Mouse (Mus musculus): ENCODE results near the gene Focad. TPM values are rescaled to one million over a fixed set of nuclear protein-coding genes. Genes with fewer than 3 reads are reported as not detected.

Gene Focad
- polyA plus RNA-seq, 1 experiment from 2014 or later = 18.0 TPM

GRCm38 (mm10) chr4:88438990-88439329, 344.5 kb downstream of the Focad start:
- H3K27ac ChIP-seq (replicated peaks; ENCODE audit: low read depth, low read length) = no peak overlapping the region; the same call in 1 of the 2 replicates

DNA sequence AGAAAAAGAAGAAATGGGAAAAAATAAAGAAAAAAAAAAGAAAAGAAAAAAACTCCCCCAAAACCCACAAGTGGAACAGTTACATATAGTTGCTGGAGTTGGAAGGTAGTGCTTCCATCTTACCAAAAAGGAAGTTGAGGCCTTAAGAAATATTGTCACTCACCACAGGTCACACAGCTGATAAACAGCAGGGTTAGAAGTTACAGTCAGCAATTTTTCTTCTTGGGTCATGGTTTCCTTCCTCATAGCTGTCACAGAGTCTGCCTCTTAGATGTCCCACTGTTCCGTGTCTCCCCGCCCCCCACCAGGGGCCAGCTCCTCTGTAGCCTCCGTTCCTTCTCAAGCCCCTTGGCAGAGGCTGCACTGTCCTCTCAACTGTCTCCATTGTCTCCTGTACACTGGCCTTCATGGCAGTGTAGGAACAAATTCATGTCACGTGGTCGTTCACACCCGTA, 345.3 kb downstream of the Focad start:
- no peak overlapping the region for H3K4me3 ChIP-seq (ENCODE audit: low read depth, low read length)
- H3K9me3 ChIP-seq (replicated peaks; ENCODE audit: control insufficient read depth, low read length) = no peaks in the 10 kb centered on the region
- H3K4me2 ChIP-seq (ENCODE audit: low read depth, low read length) = no peak overlapping the region
- no peaks in the 10 kb centered on the region; the same call in 1 of the 2 replicates for H3K4me1 ChIP-seq (ENCODE audit: control insufficient read depth, insufficient read depth, low read length)
- H3K27ac ChIP-seq (replicated peaks; ENCODE audit: low read depth, low read length) = no peak overlapping the region
- H3K36me3 ChIP-seq (replicated peaks; ENCODE audit: control insufficient read depth, insufficient read depth, low read depth, low read length) = no peaks in the 10 kb centered on the region
- DNase-seq (ENCODE audit: low spot score) (no peak), ATAC-seq (replicated peaks; ENCODE audit: insufficient number of reproducible peaks, low FRiP score, low TSS enrichment, low read depth) (no peak)
- no peaks in the 10 kb centered on the region for H3K27me3 ChIP-seq (ENCODE audit: control insufficient read depth, insufficient read depth, low read length)
- H3K9ac ChIP-seq (replicated peaks; ENCODE audit: low read length) = no peak overlapping the region
- WGBS = 78% methylated on average over 6 of the region's 6 CpGs

More at GRCm38 (mm10) chr4:88438990-88439329, 344.5 kb downstream of the Focad start:
- Histone ChIP-seq H3K36me3 (replicated peaks; ENCODE audit: control insufficient read depth, insufficient read depth, low read depth, low read length) (no peaks in the 10 kb centered on the region), H3K4me2 (ENCODE audit: low read depth, low read length) (peak overlapping the region; percentile 81), H3K4me3 (ENCODE audit: low read depth, low read length) (peak overlapping the region; percentile 38), H3K27me3 (ENCODE audit: control insufficient read depth, insufficient read depth, low read length) (no peaks in the 10 kb centered on the region), H3K4me1 (ENCODE audit: control insufficient read depth, insufficient read depth, low read length) (no peaks in the 10 kb centered on the region; the same call in 1 of the 2 replicates), H3K9me3 (replicated peaks; ENCODE audit: control insufficient read depth, low read length) (no peaks in the 10 kb centered on the region), H3K9ac (replicated peaks; ENCODE audit: low read length) (no peak overlapping the region)
- WGBS = 14% methylated on average over 4 of the region's 4 CpGs
- ATAC-seq (replicated peaks; ENCODE audit: insufficient number of reproducible peaks, low FRiP score, low TSS enrichment, low read depth) = no peak
- DNase-seq (ENCODE audit: low spot score) = no peak

DNA sequence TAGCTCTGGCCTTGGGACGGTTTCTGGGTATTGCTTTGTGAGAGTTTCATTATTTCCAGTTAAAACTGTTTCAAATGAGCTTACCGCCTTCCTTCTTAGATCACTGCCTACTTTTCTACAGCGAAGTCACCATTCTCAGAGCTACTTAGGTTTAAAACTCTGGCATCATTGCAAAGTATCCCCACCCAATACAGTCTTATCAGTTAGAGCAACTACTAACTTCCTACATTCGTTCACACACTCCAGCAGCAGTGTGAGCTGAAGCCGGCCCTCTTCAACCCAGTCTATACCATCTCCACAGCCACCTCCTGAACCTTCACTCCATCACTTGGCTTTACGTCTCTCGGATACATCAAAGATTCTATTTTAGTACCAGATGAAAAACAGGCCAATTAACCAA, 346.4 kb downstream of the Focad start:
- Histone ChIP-seq H3K4me3 (ENCODE audit: low read depth, low read length) (no peak overlapping the region), H3K9me3 (replicated peaks; ENCODE audit: control insufficient read depth, low read length) (no peaks in the 10 kb centered on the region), H3K4me2 (ENCODE audit: low read depth, low read length) (no peak overlapping the region), H3K27ac (replicated peaks; ENCODE audit: low read depth, low read length) (no peak overlapping the region), H3K9ac (replicated peaks; ENCODE audit: low read length) (no peak overlapping the region), H3K4me1 (ENCODE audit: control insufficient read depth, insufficient read depth, low read length) (no peaks in the 10 kb centered on the region; the same call in 1 of the 2 replicates), H3K27me3 (ENCODE audit: control insufficient read depth, insufficient read depth, low read length) (no peaks in the 10 kb centered on the region), H3K36me3 (replicated peaks; ENCODE audit: control insufficient read depth, insufficient read depth, low read depth, low read length) (no peaks in the 10 kb centered on the region)
- DNase-seq (ENCODE audit: low spot score) = no peak
- 93% methylated on average over 7 of the region's 7 CpGs for WGBS
- no peak for ATAC-seq (replicated peaks; ENCODE audit: insufficient number of reproducible peaks, low FRiP score, low TSS enrichment, low read depth)

DNA sequence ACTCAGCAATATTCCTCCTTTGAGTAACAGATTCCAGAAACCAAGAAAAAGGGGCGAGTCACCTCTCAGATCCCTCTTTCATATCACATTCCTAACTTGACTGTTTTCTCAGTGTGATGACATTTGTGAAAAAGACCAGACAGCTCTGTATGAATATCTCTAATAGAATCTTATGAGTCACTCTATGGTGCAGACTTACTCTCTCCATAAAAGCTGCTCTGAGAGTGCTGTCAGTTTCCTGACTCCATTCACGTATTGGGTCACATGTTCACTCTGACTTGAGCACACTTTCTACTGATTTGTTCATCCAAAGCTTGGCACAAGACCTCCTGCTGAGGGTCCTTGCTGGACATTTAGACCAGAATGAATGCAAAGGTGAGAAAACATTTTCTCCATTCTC, 354.5 kb downstream of the Focad start:
- Histone ChIP-seq H3K27ac (replicated peaks; ENCODE audit: low read depth, low read length) (no peak overlapping the region), H3K4me2 (ENCODE audit: low read depth, low read length) (no peak overlapping the region), H3K9me3 (replicated peaks; ENCODE audit: control insufficient read depth, low read length) (no peaks in the 10 kb centered on the region; the same call in 1 of the 2 replicates), H3K4me3 (ENCODE audit: low read depth, low read length) (no peak overlapping the region), H3K9ac (replicated peaks; ENCODE audit: low read length) (no peak overlapping the region), H3K27me3 (ENCODE audit: control insufficient read depth, insufficient read depth, low read length) (no peaks in the 10 kb centered on the region), H3K36me3 (replicated peaks; ENCODE audit: control insufficient read depth, insufficient read depth, low read depth, low read length) (no peaks in the 10 kb centered on the region), H3K4me1 (ENCODE audit: control insufficient read depth, insufficient read depth, low read length) (no peaks in the 10 kb centered on the region)
- no peak for DNase-seq (ENCODE audit: low spot score)
- 76% methylated on average over 2 of the region's 2 CpGs for WGBS
- no peak for ATAC-seq (replicated peaks; ENCODE audit: insufficient number of reproducible peaks, low FRiP score, low TSS enrichment, low read depth)

DNA sequence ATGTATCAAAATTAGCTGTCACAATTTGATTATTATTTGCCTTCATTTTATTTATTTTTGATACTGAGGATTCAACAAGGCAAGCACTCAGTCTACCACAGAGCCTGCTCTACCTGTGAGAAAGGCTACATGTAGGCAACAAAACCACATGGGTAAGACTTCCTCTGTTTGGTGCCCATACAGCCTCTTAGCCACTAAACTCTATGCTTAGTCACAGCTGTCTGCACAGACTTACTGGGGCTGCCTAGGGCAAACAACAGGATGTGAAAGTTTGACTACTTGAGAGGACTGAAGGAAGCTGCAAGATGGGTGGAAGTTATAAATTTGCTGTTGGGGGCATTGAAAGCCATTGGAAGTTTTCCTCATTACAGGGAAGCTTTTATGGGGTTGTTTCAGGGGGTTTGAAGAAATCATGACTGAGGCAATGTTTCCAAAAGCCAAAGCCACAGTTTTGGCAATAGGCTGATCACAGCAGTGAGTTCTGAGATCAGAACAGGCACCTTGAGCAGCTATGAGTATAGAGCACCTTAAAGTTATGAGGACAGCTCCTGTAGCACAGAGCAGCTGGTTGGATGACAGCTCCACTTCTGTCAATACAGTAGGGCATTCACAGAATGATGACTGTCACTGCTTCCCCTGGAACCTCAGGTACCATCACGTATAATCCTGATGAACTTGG, 355.8 kb downstream of the Focad start:
- Histone ChIP-seq H3K27ac (replicated peaks; ENCODE audit: low read depth, low read length) (no peak overlapping the region), H3K4me1 (ENCODE audit: control insufficient read depth, insufficient read depth, low read length) (no peaks in the 10 kb centered on the region), H3K9ac (replicated peaks; ENCODE audit: low read length) (no peak overlapping the region), H3K9me3 (replicated peaks; ENCODE audit: control insufficient read depth, low read length) (no peaks in the 10 kb centered on the region; the same call in 1 of the 2 replicates), H3K4me2 (ENCODE audit: low read depth, low read length) (no peak overlapping the region), H3K4me3 (ENCODE audit: low read depth, low read length) (no peak overlapping the region), H3K27me3 (ENCODE audit: control insufficient read depth, insufficient read depth, low read length) (no peaks in the 10 kb centered on the region), H3K36me3 (replicated peaks; ENCODE audit: control insufficient read depth, insufficient read depth, low read depth, low read length) (no peaks in the 10 kb centered on the region)
- no peak for ATAC-seq (replicated peaks; ENCODE audit: insufficient number of reproducible peaks, low FRiP score, low TSS enrichment, low read depth)
- 89% methylated on average over 1 of the region's 1 CpGs for WGBS
- no peak for DNase-seq (ENCODE audit: low spot score)

DNA sequence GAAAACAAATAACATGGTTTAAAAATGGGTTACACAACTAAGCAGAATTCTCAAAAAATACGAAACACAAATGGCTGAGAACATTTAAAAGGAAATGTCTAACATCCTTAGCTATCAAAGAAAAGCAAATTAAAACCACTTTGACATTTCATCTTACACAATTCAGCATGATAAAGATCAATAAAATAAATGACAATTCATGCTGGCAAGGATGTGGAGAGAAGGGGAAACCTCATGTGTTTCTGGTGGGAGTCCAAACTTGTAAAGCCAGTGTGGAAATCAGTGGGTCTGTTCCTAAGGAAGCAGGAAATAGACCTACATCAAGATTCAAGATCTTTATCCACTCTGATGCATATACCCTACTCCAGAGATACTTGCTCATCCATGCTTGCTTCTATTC, 363.7 kb downstream of the Focad start:
- Histone ChIP-seq H3K4me2 (ENCODE audit: low read depth, low read length) (no peak overlapping the region), H3K9me3 (replicated peaks; ENCODE audit: control insufficient read depth, low read length) (no peaks in the 10 kb centered on the region), H3K27me3 (ENCODE audit: control insufficient read depth, insufficient read depth, low read length) (no peaks in the 10 kb centered on the region), H3K4me1 (ENCODE audit: control insufficient read depth, insufficient read depth, low read length) (no peaks in the 10 kb centered on the region), H3K36me3 (replicated peaks; ENCODE audit: control insufficient read depth, insufficient read depth, low read depth, low read length) (no peaks in the 10 kb centered on the region), H3K4me3 (ENCODE audit: low read depth, low read length) (no peak overlapping the region), H3K27ac (replicated peaks; ENCODE audit: low read depth, low read length) (no peak overlapping the region), H3K9ac (replicated peaks; ENCODE audit: low read length) (no peak overlapping the region)
- 85% methylated on average over 1 of the region's 1 CpGs for WGBS
- DNase-seq (ENCODE audit: low spot score) (no peak), ATAC-seq (replicated peaks; ENCODE audit: insufficient number of reproducible peaks, low FRiP score, low TSS enrichment, low read depth) (no peak)

DNA sequence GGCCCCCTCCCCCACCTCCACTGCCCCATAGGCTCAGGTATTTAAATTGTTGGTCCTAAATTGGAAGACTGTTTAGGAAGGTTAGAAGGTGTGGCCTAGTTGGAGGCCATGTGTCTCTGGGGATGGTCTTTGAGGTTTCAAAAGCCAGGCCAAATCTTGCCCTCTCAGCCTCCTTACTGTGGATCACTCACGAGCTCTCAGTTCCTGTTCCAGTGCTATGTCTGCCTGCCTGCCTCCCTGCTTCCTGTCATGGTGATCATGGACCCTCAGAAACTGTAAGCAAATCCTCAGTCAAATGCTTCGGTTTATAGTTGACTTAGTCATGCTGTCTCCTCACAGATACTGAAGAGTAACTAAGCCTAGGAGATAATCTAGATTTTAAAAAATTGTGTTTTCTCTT, 364.2 kb downstream of the Focad start:
- H3K9me3 ChIP-seq (replicated peaks; ENCODE audit: control insufficient read depth, low read length) = no peaks in the 10 kb centered on the region
- H3K27me3 ChIP-seq (ENCODE audit: control insufficient read depth, insufficient read depth, low read length) = no peaks in the 10 kb centered on the region
- ATAC-seq (replicated peaks; ENCODE audit: insufficient number of reproducible peaks, low FRiP score, low TSS enrichment, low read depth) = no peak
- 62% methylated on average over 2 of the region's 2 CpGs for WGBS
- H3K36me3 ChIP-seq (replicated peaks; ENCODE audit: control insufficient read depth, insufficient read depth, low read depth, low read length) = no peaks in the 10 kb centered on the region
- no peak overlapping the region for H3K4me3 ChIP-seq (ENCODE audit: low read depth, low read length)
- no peak overlapping the region for H3K4me2 ChIP-seq (ENCODE audit: low read depth, low read length)
- no peak overlapping the region for H3K27ac ChIP-seq (replicated peaks; ENCODE audit: low read depth, low read length)
- no peak overlapping the region for H3K9ac ChIP-seq (replicated peaks; ENCODE audit: low read length)
- no peak for DNase-seq (ENCODE audit: low spot score)
- no peaks in the 10 kb centered on the region for H3K4me1 ChIP-seq (ENCODE audit: control insufficient read depth, insufficient read depth, low read length)

Measured in embryonic facial prominence, embryonic 11.5 days (tissue).